Mouse (Mus musculus) forebrain, postnatal 0 days (tissue): ENCODE measurements around the gene Rpl7l1. TPM values are rescaled to one million over a fixed set of nuclear protein-coding genes. Genes with fewer than 3 reads are reported as not detected.

Experiments
- ATAC-seq: fragments of 200-750 bp; cut with Nextera tagmentation; 2 replicates; pipeline ENCODE4 v1.8.0; 2017; ENCODE audit warnings: mild to moderate bottlenecking, moderate library complexity
- DNase-seq: peaks from one replicate; pipeline ENCODE4 v3.0.0-alpha.2; 2015
- H3K27ac ChIP-seq: fragments of 300-500 bp; sonication (generic); 2 replicates; pipeline ENCODE4 v1.5.1; 2014; ENCODE audit warnings: low read depth, mild to moderate bottlenecking, antibody characterized with exemption, low read length, moderate library complexity, mixed read lengths
- H3K27me3 ChIP-seq: fragments of 300-500 bp; sonication (generic); 2 replicates; pipeline ENCODE4 v1.6.1; 2014; ENCODE audit warnings: mild to moderate bottlenecking, low read length, mixed read lengths; ENCODE audit not compliant: insufficient read depth
- H3K36me3 ChIP-seq: fragments of 300-500 bp; sonication (generic); 2 replicates; pipeline ENCODE4 v1.6.1; 2014; ENCODE audit warnings: mild to moderate bottlenecking, moderate library complexity; ENCODE audit not compliant: insufficient read depth
- H3K4me1 ChIP-seq: fragments of 300-500 bp; sonication (generic); 2 replicates; pipeline ENCODE4 v1.6.1; 2014; ENCODE audit warnings: antibody characterized with exemption; ENCODE audit not compliant: insufficient read depth
- H3K4me2 ChIP-seq: fragments of 300-500 bp; sonication (generic); 2 replicates; pipeline ENCODE4 v1.6.1; 2014; ENCODE audit warnings: low read depth, mild to moderate bottlenecking, moderate library complexity
- H3K4me3 ChIP-seq: fragments of 300-500 bp; sonication (generic); 2 replicates; pipeline ENCODE4 v1.5.1; 2014; ENCODE audit warnings: low read depth, low read length, mixed read lengths
- H3K9ac ChIP-seq: fragments of 300-500 bp; sonication (generic); 2 replicates; pipeline ENCODE4 v1.6.1; 2014; ENCODE audit warnings: mild to moderate bottlenecking
- H3K9me3 ChIP-seq: fragments of 300-500 bp; sonication (generic); 2 replicates; pipeline ENCODE4 v1.6.1; 2016; ENCODE audit warnings: low read length
- CTCF ChIP-seq: sonication (generic); IDR thresholded peaks from 2 replicates; pipeline ENCODE4 v1.5.1; 2016; ENCODE audit warnings: antibody characterized with exemption, control low read depth, low read depth
- WGBS: fragments of 180-500 bp; shearing (Covaris S2); extraction: QIAGEN DNeasy Blood & Tissue Kit; methylation state at CpG from one replicate; pipeline ENCODE4 v1.1.7; 2014; 5-methylcytosine and 5-hydroxymethylcytosine counted together
- polyA plus RNA-seq: library from polyadenylated mRNA; unstranded; fragments of >200 nt; fragmentation: Nextera tagmentation; extraction: Ambion mirVana; gene quantifications from 2 replicates; pipeline ENCODE4 v1.2.1, GENCODE M21; 2015
- total RNA-seq: library from RNA; depleted of rRNA; stranded (reverse); fragments of >200 nt; gene quantifications from 2 replicates; pipeline ENCODE4 v1.2.3, GENCODE M21; 2014

Gene Rpl7l1
- total and polyA plus RNA-seq, 2 experiments from 2014 or later, result 64.4 to 73.4 TPM

DNA sequence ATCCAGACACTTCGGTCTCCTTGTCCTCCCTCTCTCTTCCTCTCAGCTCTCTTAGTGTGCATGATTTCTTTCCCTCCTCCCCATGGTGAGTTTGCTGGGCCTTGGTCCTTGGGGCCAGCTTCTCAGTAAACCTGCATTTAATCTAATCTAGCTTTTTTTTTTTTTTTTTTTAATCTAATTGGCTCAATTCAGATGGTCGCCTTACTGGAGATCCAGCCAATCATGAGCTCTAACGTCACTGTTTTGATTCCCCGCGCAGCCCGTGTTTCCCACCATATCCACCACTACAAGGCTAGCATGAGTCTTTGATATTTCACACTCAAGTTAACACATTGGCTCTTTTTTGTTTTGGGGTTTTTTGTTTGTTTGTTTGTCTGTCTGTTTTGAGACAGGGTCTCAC, 32.0 kb upstream of the Rpl7l1 start:
- Histone ChIP-seq H3K27me3 (no peaks in the 10 kb centered on the region), H3K27ac (no peak overlapping the region), H3K4me2 (no peak overlapping the region), H3K4me3 (no peak overlapping the region), H3K9ac (no peak overlapping the region), H3K4me1 (no peaks in the 10 kb centered on the region), H3K9me3 (no peaks in the 10 kb centered on the region), H3K36me3 (peaks cover 68% of the 10 kb centered on the region)
- TF ChIP-seq CTCF, result no peak
- WGBS, result 84% methylated on average over 6 of the region's 6 CpGs
- DNase-seq (no peak), ATAC-seq (no peak)

DNA sequence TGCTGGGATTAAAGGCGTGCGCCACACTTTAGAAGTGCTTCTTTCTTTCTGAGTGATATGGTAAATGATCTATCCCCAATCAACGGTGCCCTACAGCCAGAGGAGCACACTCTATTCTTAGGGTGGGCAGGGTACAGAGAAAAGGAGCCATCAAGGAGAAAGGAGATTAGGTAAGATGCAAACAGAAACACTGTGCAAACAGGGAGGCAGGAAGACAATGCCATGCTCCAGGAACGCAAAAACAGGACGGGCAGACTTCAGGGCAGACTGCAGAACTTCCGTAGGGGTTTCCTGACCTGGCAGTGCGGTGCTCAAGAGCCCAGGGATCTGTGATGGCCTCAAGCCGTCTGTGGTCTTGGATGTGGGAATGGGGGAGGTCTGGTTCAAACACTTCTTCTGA, 31.2 kb upstream of the Rpl7l1 start:
- Histone ChIP-seq H3K4me3 (no peak overlapping the region), H3K27ac (no peak overlapping the region), H3K4me1 (no peaks in the 10 kb centered on the region), H3K36me3 (peaks cover 68% of the 10 kb centered on the region), H3K9me3 (no peaks in the 10 kb centered on the region), H3K27me3 (no peaks in the 10 kb centered on the region), H3K4me2 (no peak overlapping the region), H3K9ac (no peak overlapping the region)
- no peak for TF ChIP-seq CTCF
- DNase-seq (no peak), ATAC-seq (no peak)
- WGBS, result 91% methylated on average over 8 of the region's 8 CpGs

DNA sequence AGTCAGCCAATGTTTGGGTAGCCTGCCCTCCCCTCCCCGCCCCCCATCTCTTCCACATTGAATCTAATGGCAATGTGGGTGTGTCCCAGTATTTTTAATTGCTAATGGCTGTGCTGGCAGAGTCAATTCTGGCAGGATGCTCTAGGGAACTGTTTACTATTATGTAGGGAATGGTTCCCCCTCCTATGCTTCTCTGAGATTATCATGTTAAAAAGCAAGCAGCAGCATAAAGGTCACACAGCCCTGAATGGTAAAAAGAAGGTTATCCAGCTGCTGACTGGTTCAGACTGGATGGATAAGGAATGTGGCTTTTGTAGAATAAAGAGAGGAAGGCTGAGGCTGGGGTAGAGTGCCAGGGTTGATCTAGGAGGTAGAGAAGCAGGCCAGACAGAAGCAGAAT, 30.0 kb upstream of the Rpl7l1 start:
- TF ChIP-seq CTCF, result no peak
- no peaks in the 10 kb centered on the region for H3K27me3 ChIP-seq
- H3K9me3 ChIP-seq, result no peaks in the 10 kb centered on the region
- peaks cover 68% of the 10 kb centered on the region for H3K36me3 ChIP-seq
- H3K4me3 ChIP-seq, result no peak overlapping the region
- no peak overlapping the region for H3K9ac ChIP-seq
- WGBS, result 81% methylated on average over 1 of the region's 1 CpGs
- H3K4me1 ChIP-seq, result no peaks in the 10 kb centered on the region
- H3K4me2 ChIP-seq, result no peak overlapping the region
- H3K27ac ChIP-seq, result no peak overlapping the region
- no peak for DNase-seq
- ATAC-seq, result no peak

DNA sequence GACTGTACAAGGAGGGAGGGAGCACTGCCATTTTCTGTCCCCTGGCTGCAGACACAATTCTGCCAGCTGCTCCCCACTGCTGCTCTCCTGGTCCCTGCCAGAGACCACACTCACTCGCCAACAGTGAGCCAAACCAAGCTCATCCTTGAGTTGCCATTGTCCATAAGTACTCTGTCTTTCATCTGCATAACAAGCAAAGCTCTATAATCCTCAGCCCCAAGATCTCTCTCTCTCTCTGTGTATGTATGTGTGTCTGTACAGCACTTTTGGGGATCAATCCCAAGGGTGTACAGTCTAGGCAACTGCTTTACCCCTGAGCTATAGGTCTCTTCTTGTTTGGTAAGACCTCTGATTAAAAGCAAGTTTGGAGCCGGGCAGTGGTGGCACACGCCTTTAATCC, 28.2 kb upstream of the Rpl7l1 start:
- H3K4me3 ChIP-seq, result no peak overlapping the region
- H3K36me3 ChIP-seq, result peaks cover 76% of the 10 kb centered on the region
- H3K27ac ChIP-seq, result no peak overlapping the region
- no peak overlapping the region for H3K9ac ChIP-seq
- no peaks in the 10 kb centered on the region for H3K27me3 ChIP-seq
- H3K9me3 ChIP-seq, result no peaks in the 10 kb centered on the region
- DNase-seq (no peak), ATAC-seq (no peak)
- TF ChIP-seq CTCF, result no peak
- 89% methylated on average over 3 of the region's 3 CpGs for WGBS
- H3K4me2 ChIP-seq, result no peak overlapping the region
- H3K4me1 ChIP-seq, result no peaks in the 10 kb centered on the region

DNA sequence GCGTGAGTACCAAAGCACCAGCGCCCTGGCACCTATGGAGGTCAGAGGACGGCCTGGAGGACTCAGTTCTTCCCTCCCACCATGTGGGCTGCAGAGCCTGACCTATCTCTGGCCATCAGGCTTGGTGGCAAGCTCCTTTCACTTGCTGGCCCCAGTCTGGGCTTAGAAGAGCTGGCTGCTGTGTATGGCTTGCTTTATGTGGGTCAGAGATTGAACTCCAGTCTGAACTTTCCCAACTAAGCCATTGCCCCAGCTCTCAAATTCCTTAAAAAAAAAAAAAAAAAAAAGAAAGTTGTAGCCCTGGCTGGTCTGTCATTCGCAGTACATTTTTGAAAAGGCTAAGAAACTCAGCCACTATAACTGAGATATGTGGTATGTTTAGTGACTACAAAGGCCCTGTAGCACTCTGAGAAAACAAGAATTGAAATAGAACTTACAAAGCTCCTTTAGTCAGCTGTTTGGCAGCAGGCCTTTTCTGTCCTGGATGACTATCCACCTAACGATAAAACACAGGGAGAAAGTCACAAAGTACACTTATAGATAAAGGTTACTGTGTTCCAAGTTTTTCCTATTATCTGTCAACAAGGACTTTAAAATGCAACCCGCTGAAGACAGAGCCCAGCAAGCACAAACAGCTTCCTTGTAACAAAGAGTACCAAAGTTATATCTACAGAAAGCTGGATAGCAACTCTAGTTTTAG, 26.8 kb upstream of the Rpl7l1 start:
- Histone ChIP-seq H3K9me3 (no peaks in the 10 kb centered on the region), H3K27ac (no peak overlapping the region), H3K4me3 (no peak overlapping the region), H3K4me2 (no peak overlapping the region), H3K9ac (no peak overlapping the region), H3K4me1 (no peaks in the 10 kb centered on the region), H3K36me3 (peaks cover 76% of the 10 kb centered on the region), H3K27me3 (no peaks in the 10 kb centered on the region)
- DNase-seq (no peak), ATAC-seq (no peak)
- WGBS, result 86% methylated on average over 6 of the region's 6 CpGs
- TF ChIP-seq CTCF, result no peak

DNA sequence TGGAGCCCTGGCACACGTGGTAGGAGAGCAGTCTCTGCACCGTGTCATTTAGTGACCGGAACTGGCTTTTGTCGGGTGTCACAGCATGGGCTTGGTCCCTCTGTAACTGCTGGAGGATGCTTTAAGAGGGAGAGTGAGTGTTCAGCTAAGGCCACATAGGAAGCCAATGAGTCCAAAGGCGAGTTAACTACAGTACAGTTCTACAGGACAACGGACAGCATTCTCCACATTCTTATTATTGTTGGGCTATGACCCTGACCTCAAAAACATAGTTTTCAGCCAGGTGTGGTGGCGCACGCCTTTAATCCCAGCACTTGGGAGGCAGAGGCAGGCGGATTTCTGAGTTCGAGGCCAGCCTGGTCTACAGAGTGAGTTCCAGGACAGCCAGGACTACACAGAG, 25.9 kb upstream of the Rpl7l1 start:
- TF ChIP-seq CTCF, result no peak
- peaks cover 68% of the 10 kb centered on the region for H3K36me3 ChIP-seq
- H3K4me3 ChIP-seq, result no peak overlapping the region
- H3K27ac ChIP-seq, result no peak overlapping the region
- no peak for DNase-seq
- no peaks in the 10 kb centered on the region for H3K9me3 ChIP-seq
- H3K4me2 ChIP-seq, result no peak overlapping the region
- ATAC-seq, result no peak
- no peak overlapping the region for H3K9ac ChIP-seq
- 88% methylated on average over 10 of the region's 10 CpGs for WGBS
- no peaks in the 10 kb centered on the region for H3K27me3 ChIP-seq
- no peaks in the 10 kb centered on the region for H3K4me1 ChIP-seq

DNA sequence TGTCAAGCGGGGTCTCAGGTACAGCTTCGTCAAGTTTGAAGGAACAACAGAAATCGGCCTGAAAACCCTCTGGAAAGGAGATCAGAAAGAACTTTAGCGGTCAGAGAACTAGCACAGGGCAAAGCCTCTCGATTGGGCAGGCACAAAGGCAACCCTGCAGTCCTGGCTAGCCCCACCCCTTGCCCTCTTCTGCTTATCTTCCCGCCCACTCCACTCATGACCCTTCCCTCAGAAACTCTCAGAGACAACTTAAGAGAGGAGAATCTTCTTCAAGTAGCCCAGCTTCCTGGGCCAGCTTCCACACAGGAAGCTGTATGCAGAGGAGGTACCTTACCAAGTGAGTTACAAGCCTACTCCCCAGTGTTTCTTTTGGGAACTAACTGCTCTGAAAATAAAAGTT, 19.3 kb upstream of the Rpl7l1 start:
- no peaks in the 10 kb centered on the region for H3K9me3 ChIP-seq
- H3K4me3 ChIP-seq, result no peak overlapping the region
- no peak overlapping the region for H3K27ac ChIP-seq
- peaks cover 57% of the 10 kb centered on the region for H3K36me3 ChIP-seq
- WGBS, result 90% methylated on average over 6 of the region's 6 CpGs
- no peak overlapping the region for H3K9ac ChIP-seq
- ATAC-seq (no peak), DNase-seq (no peak)
- no peaks in the 10 kb centered on the region for H3K27me3 ChIP-seq
- TF ChIP-seq CTCF, result no peak
- no peaks in the 10 kb centered on the region for H3K4me1 ChIP-seq
- no peak overlapping the region for H3K4me2 ChIP-seq
